Mouse (Mus musculus): ENCODE data around the gene Ncam2.

Ncam2 gene

GRCm38 (mm10) chr16:81200201-81201071 lies at the start of gene Ncam2:
Ncam2 (plus strand) TSS chr16:81200697.
- DNase-seq (ENCODE audit: low spot score in 2 of 2), result no peak

- DNase-seq (ENCODE audit: low spot score in 2 of 2), result no peak
Observed at GRCm38 (mm10) chr16:81170828-81171227, 29.7 kb upstream of the Ncam2 start.

GRCm38 (mm10) chr16:81175302-81175943 lies 25.1 kb upstream of the Ncam2 start:
- DNase-seq (ENCODE audit: low spot score in 2 of 2), result no peak

- no peak for DNase-seq (ENCODE audit: low spot score in 2 of 2)
Observed at GRCm38 (mm10) chr16:81179801-81180200, 20.7 kb upstream of the Ncam2 start.

- DNase-seq (ENCODE audit: low spot score in 2 of 2), result no peak
Observed at GRCm38 (mm10) chr16:81187579-81188179, 12.8 kb upstream of the Ncam2 start.

GRCm38 (mm10) chr16:81191621-81192020 lies 8.9 kb upstream of the Ncam2 start:
- no peak for DNase-seq (ENCODE audit: low spot score in 2 of 2)

GRCm38 (mm10) chr16:81192607-81193006 lies 7.9 kb upstream of the Ncam2 start:
- no peak for DNase-seq (ENCODE audit: low spot score in 2 of 2)

GRCm38 (mm10) chr16:81199467-81199866 lies 1.0 kb upstream of the Ncam2 start:
- no peak for DNase-seq (ENCODE audit: low spot score in 2 of 2)

GRCm38 (mm10) chr16:81201471-81201870 lies 974 bp downstream of the Ncam2 start:
- no peak for DNase-seq (ENCODE audit: low spot score in 2 of 2)

- DNase-seq (ENCODE audit: low spot score in 2 of 2), result no peak
Observed at GRCm38 (mm10) chr16:81201992-81202391, 1.5 kb downstream of the Ncam2 start.

- no peak for DNase-seq (ENCODE audit: low spot score in 2 of 2)
Observed at GRCm38 (mm10) chr16:81202721-81203161, 2.2 kb downstream of the Ncam2 start.

GRCm38 (mm10) chr16:81204405-81205034 lies 4.0 kb downstream of the Ncam2 start:
- no peak for DNase-seq (ENCODE audit: low spot score in 2 of 2)

- DNase-seq (ENCODE audit: low spot score in 2 of 2), result no peak
Observed at GRCm38 (mm10) chr16:81221176-81221575, 20.7 kb downstream of the Ncam2 start.

- DNase-seq (ENCODE audit: low spot score in 2 of 2), result no peak
Observed at GRCm38 (mm10) chr16:81223841-81224240, 23.3 kb downstream of the Ncam2 start.

- no peak for DNase-seq (ENCODE audit: low spot score in 2 of 2)
Observed at GRCm38 (mm10) chr16:81224253-81224652, 23.8 kb downstream of the Ncam2 start.

GRCm38 (mm10) chr16:81254875-81255274 lies 54.4 kb downstream of the Ncam2 start:
- DNase-seq (ENCODE audit: low spot score in 2 of 2), result no peak

- no peak for DNase-seq (ENCODE audit: low spot score in 2 of 2)
Observed at GRCm38 (mm10) chr16:81260429-81260828, 59.9 kb downstream of the Ncam2 start.

- no peak for DNase-seq (ENCODE audit: low spot score in 2 of 2)
Observed at GRCm38 (mm10) chr16:81273597-81274360, 73.3 kb downstream of the Ncam2 start.

GRCm38 (mm10) chr16:81284241-81284640 lies 83.7 kb downstream of the Ncam2 start:
- no peak for DNase-seq (ENCODE audit: low spot score in 2 of 2)

- no peak for DNase-seq (ENCODE audit: low spot score in 2 of 2)
Observed at GRCm38 (mm10) chr16:81284859-81285837, 84.7 kb downstream of the Ncam2 start.

Measured in natural killer cell, adult 2 months (primary cell).